Mouse (Mus musculus) lung, postnatal 0 days (tissue): ENCODE measurements at regions not wholly inside any gene's neighbourhood (a gene's known extent, or its start where the extent isn't known, plus 50 kb on each side); places are given as distances from the start of the nearest gene placed in this dataset.

Experiments
- ATAC-seq: fragments of 200-750 bp; cut with Nextera tagmentation; 2 replicates; pipeline ENCODE4 v1.8.0; 2017; ENCODE audit warnings: moderate library complexity
- DNase-seq: peaks from one replicate; pipeline ENCODE4 v3.0.0-alpha.2; 2016; ENCODE audit warnings: low spot score
- H3K27ac ChIP-seq: fragments of 300-500 bp; sonication (generic); 2 replicates; pipeline ENCODE4 v1.5.1; 2014; ENCODE audit warnings: antibody characterized with exemption, mild to moderate bottlenecking, low read length, mixed read lengths
- H3K27me3 ChIP-seq: fragments of 300-500 bp; sonication (generic); replicated peaks from 2 replicates; pipeline ENCODE4 v1.6.1; 2014; ENCODE audit warnings: low read length, mixed read lengths; ENCODE audit not compliant: insufficient read depth
- H3K36me3 ChIP-seq: fragments of 300-500 bp; sonication (generic); 2 replicates; pipeline ENCODE4 v1.6.1; 2014; ENCODE audit warnings: low read length, mixed read lengths; ENCODE audit not compliant: insufficient read depth
- H3K4me1 ChIP-seq: fragments of 300-500 bp; sonication (generic); 2 replicates; pipeline ENCODE4 v1.6.1; 2014; ENCODE audit warnings: antibody characterized with exemption, low read depth, low read length, mixed read lengths; ENCODE audit not compliant: insufficient read depth
- H3K4me2 ChIP-seq: fragments of 300-500 bp; sonication (generic); replicated peaks from 2 replicates; pipeline ENCODE4 v1.6.1; 2014; ENCODE audit warnings: low read depth, mild to moderate bottlenecking, low read length, moderate library complexity, mixed read lengths
- H3K4me3 ChIP-seq: fragments of 300-500 bp; sonication (generic); 2 replicates; pipeline ENCODE4 v1.5.1; 2014; ENCODE audit warnings: low read depth, low read length
- H3K9ac ChIP-seq: fragments of 300-500 bp; sonication (generic); replicated peaks from 2 replicates; pipeline ENCODE4 v1.6.1; 2014; ENCODE audit warnings: low read depth, mild to moderate bottlenecking
- H3K9me3 ChIP-seq: fragments of 300-500 bp; sonication (generic); 2 replicates; pipeline ENCODE4 v1.6.1; 2016; ENCODE audit warnings: low read length, mixed read lengths
- EP300 ChIP-seq: IDR thresholded peaks from 2 replicates; pipeline ENCODE4 v1.6.1; 2016; ENCODE audit warnings: antibody characterized with exemption, mild to moderate bottlenecking, control low read depth
- WGBS: fragments of 180-500 bp; shearing (Covaris S2); extraction: QIAGEN DNeasy Blood & Tissue Kit; methylation state at CpG from one replicate; pipeline ENCODE4 v1.1.7; 2014; 5-methylcytosine and 5-hydroxymethylcytosine counted together

DNA sequence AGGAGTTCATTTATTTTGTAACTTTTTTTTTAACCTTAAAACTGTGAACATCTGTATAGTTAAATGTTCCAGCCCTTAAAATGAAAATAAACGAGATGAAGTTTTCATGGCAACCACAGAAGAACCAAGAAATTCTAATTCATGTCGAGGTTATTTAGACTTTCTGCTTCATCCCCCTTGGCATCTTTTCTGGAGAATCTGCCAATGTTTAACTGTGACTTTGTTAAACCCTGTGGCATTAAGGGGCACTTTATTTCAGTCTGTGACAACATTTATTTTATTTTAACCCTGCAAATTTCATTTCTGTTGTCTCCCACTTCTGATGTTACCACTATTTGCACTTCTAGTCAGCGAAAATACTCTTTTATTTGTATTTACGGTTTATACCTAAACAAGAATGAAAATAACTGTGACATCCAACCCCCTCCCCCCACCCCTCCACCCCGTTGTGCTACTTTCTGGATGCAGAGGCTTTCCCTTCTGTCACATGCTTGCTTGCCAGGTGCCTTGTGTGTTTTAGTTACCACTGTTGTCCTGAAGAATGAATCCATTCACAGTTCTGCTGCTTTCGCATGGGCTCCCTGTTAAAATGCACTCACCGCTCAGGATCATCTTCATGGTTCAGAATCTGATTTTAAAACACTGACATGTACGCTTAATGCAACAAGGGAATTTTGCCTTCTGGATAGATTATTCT, 125.4 kb upstream of the Ptchd4 start:
- no peak for DNase-seq
- H3K4me2 ChIP-seq: no peak overlapping the region
- no peaks in the 10 kb centered on the region for H3K4me1 ChIP-seq
- no peak overlapping the region for H3K4me3 ChIP-seq
- TF ChIP-seq EP300: no peak
- no peak overlapping the region for H3K27ac ChIP-seq
- no peaks in the 10 kb centered on the region for H3K27me3 ChIP-seq
- no peaks in the 10 kb centered on the region for H3K36me3 ChIP-seq
- 75% methylated on average over 8 of the region's 8 CpGs for WGBS
- no peak overlapping the region for H3K9ac ChIP-seq
- no peak for ATAC-seq
- no peaks in the 10 kb centered on the region for H3K9me3 ChIP-seq
